Mouse (Mus musculus): Measurements from ENCODE around the gene Pkd2l1.
"Not testable (repeated sequence)": the region's sequence is repeated elsewhere in the genome, so short reads cannot be mapped to it uniquely, and the experiment has no call there.

Pkd2l1 gene

DNA sequence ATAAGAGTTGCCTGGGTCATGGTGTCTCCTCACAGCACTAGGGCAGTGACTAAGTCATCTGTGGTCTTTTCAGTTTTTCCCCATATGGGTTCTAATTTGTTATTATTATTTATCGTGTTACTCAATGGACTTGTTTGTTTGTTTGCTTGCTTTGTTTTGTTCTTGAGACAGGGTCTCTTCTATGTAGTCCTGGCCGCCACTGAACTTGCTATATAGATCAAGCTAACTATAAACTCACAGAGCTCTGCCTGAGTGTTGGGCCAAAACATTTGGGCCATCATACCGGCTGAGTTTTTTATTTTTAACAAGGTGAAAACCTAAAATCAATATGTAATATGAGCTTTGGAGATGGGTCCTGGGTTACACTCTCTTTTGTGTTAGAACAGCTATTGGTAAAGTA lies 32.9 kb downstream of the Pkd2l1 start:
- DNase-seq (ENCODE audit: low read depth in 2 of 2, low spot score in 2 of 2), result no peak

DNA sequence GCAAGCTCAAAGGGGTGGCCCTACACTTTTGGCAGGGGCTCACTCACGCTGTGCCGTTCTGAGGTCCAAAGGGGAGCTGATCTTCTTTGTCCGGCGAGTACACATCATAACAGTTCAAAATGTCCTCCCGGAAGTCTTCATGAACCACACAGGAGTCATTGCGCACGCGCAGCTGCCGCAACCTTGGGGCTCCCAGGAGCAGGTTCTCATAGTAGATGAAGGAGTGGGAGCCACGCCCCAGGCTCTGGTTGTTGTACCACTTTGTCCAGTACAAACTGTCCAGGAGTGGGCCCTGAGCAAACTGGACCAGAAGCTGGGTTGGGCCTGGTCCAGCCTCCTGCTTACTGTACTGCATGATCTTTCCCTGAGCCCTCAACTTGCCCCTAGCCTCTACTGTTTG lies 35.2 kb downstream of the Pkd2l1 start:
- no peak for DNase-seq (ENCODE audit: low read depth in 2 of 2, low spot score in 2 of 2)

DNA sequence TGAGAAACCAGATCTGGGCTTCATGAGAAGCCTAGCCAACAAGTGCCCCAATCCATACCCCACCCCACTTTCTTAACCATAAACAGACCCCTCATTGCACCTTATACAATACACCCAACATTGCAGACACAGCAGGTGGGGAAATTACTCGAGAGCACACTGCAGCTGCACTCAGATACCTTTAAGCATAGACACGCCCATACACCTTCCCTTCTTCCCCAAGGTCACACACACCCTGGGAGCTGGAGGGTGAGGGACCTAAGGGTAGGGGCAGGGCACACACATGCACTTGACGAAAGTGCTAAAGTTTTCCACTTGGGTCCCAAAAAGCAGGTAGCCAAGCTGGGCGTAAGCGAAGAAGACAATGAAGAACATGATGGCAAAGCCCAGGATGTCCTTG lies 38.5 kb downstream of the Pkd2l1 start:
- DNase-seq (ENCODE audit: low read depth in 2 of 2, low spot score in 2 of 2), result no peak

DNA sequence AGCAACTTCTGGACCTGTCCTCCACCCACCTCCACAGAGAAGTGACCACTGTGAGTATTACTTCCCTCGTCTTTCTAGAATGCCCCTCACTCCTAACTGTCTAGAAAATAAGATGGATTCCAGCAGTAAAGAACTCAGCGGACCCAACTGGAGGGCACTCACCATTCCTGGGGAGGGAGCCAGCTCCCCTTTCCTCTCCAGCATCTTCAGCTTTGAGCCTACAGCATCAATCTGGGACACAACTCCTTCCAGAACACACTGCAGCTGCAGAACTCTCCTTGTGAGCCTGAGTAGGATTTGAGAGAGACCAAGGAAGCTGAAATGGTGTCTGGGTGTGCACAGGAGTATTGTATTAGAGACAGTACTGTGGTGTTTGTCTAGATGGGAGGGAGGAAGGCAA lies 43.3 kb downstream of the Pkd2l1 start:
- DNase-seq (ENCODE audit: low read depth in 2 of 2, low spot score in 2 of 2), result no peak

DNA sequence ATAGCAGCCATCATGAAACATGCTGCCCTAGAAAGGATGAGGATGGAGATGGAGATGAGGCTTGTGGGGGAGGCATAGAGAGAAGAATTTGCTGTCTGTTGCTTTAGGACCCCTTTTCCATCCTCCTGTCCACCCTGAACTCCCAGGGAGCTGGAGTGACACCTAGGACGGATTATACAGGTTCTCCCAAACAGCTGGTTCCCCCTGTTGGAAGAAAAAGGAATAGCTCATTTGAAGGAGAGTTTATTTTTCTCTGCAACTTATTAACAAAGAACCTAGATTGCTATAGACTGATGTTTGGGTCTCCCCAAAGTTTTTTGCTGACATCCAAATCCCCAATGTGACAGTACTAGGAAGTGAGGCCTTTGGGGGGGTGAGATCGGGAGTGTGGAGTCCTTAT lies 43.9 kb downstream of the Pkd2l1 start:
- no peak for DNase-seq (ENCODE audit: low read depth in 2 of 2, low spot score in 2 of 2)

DNA sequence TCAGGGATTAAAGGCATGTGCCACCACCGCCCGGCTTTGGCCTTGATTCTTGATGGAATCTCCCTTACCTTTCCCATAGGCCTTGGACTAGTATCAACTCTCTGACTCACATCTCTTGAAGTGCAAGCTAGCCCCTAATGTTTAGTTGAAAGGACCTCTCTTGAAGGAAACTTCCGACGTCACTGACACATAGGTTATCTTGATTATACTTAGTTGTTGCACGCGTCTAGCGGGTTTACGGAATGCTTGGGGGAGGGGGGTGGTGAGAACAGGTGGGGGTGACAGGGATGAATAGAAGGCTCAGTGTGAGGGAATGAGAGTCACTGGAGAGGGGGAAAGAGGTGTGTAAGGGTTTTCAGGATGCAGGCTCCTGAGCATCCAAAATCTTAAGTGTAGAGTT lies 45.3 kb downstream of the Pkd2l1 start:
- DNase-seq (ENCODE audit: low read depth in 2 of 2, low spot score in 2 of 2), result no peak

DNA sequence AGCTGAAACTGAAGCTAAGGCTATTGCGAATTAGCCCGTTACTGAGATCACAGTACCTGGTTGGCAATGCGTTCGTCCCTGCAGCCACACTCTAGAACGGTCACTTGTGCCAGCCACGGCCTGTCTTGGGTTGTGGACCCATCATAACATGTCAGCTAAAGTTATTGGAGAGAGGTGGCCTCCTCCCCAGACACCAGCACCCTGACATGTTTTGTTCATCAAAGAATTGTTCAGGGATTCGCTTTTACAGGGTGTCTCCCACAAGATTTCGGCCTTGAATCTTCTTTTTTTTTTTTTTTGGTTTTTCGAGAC lies 45.7 kb downstream of the Pkd2l1 start:
- no peak for DNase-seq (ENCODE audit: low read depth in 2 of 2, low spot score in 2 of 2)

DNA sequence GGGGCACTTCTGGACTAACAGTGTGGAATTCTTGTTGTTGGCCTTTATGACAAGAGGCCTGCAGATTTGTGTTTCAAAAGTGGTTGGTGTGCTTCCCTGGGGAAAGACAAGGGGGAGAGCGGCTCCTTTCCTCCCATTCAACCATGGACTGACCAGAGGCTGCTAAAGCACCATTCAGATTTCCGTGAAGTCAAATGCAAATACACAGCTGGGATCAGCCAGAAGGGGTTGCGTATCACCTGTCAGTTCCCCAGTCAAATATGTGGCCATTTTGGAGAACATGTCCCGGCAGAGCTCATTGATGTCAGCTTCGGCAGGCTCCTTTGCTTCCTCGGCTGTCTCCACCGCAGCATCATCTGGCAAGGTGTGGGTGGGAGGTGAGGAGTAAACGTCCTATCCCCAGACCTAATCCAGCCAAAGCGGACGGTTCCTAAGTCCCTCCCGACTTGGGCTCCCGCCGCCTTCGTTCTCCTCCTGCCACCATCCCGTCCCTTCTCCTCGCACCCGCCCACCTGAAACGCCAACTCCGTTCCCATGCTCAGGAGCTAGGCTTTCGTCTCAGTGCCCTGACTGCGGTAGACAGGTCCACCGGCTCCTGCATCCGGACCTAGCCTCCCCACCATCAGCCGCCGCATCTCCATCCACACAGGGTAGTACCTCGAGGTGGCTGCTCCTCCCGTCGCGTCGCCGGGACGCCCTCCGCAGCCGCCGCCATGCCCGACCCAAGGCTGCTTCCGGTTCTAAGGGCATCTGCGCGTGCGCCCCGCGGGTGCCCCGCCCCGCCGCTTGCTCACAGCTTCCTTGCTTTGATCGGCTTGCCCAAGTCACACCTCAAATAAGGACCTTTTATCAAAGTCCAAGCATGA lies 46.3 kb downstream of the Pkd2l1 start, which contains the start of gene Bloc1s2:
TSS of gene Bloc1s2 (minus strand) at position 745 of the 866 bp plus-strand sequence.
- DNase-seq (ENCODE audit: low read depth in 2 of 2, low spot score in 2 of 2), result peak; percentile 86 to 93

DNA sequence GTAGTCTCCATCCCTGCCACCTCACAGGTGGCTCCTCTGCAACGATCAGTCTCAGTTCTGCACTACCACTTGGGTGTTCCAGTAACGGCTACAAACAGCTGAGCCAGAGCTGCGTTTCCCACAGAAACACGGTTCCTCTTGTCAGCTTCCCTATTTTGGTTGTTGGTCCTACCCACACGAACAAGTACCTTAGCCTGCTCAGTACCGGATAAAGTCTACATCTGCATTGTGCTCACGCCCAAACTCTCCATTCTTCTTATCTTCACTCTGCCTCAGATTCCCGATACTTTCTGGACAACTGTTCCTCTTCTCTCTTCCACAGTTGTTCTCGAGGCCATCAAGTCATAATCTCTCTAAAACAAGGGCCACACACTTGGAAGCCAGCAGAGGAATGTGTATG lies 47.9 kb downstream of the Pkd2l1 start:
- no peak for DNase-seq (ENCODE audit: low read depth in 2 of 2, low spot score in 2 of 2)

DNA sequence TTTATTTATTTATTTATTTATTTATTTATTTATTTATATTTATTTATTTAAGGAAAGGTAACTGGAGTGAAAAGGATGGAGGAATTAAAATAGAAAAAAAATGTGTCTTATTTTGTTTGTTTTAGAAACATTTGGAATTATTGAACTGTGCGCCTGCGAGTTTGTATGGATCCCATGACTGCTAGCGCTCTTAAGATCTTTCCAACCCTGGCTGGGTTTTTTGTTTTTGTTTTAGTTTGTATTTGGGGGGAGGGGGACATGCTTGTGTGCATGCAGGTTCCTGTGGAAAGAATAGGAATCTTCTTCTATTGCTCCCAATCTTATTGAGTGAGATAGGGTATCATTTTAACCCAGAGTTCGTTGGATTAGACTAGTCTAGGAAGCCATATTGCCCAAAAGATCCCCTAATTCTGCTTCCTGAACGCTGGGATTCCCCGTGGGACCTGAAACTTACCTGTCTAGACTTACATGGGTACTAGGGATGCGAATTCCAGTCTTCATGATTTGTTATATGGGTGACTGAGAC lies 56.2 kb downstream of the Pkd2l1 start:
- no peak for DNase-seq (ENCODE audit: low read depth in 2 of 2, low spot score in 2 of 2)

DNA sequence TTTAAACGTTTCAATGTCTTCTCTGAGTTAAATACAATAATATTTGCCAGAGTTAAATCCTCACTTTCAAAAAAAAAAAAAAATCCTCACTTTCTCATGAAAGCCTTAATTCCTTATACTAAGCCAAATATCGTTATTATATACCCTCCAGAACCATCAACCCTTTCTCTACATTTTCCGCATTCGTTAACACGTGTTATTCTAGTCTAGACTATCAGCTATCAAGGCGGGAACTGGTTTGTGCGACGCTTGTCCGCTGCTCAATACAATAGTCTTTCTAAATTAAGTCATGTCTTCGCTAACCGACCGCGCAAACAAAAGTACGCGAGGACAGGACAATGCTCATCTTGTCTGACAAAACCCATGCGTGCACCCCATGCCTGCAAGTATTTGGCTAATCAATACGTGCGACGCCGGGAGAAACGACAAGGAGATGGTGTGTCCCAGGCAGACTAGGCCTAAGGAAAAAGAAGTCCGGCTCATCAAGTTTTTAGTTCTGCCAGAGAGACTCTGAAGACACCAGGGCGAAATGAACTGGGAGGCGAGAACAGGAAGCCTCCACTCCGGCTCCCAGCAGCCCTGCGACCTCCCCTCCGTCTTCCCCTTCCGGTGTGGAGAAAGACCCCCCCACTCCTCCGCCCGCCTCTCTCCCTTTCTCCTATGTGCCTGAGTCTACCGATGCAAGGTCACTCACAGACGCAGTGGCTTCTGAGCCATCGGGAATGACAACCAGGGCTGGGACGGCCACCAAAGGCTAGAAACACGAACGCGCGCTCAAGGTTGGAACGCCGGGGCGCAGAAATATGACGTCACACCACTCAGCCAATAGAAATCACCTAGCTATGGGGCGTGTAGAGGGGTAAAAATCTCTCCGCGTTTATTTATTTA lies 56.9 kb downstream of the Pkd2l1 start, which contains the start of gene Cwf19l1:
TSS of gene Cwf19l1 (minus strand) at position 805 of the 888 bp plus-strand sequence.
- peak; percentile 72 to 78 for DNase-seq (ENCODE audit: low read depth in 2 of 2, low spot score in 2 of 2)

DNA sequence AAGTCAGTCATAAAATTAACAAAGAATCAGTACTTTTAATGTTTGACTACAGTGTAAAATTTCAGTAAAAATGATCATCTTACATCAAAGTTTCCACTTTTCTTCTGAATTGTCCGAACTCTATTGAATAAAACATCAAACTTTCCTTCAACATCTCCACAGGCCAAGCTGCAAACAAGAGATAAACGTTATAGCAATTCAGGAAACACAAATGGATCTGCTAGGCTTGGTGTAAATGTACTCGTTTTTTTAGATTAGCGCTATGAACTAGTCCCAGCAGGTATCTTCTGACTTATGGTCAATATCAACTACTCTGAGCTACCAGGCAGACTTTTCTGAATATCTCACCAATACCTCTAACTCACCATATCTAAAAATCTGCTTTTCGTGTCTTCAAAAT lies 59.3 kb downstream of the Pkd2l1 start:
- no peak for DNase-seq (ENCODE audit: low read depth in 2 of 2, low spot score in 2 of 2)

DNA sequence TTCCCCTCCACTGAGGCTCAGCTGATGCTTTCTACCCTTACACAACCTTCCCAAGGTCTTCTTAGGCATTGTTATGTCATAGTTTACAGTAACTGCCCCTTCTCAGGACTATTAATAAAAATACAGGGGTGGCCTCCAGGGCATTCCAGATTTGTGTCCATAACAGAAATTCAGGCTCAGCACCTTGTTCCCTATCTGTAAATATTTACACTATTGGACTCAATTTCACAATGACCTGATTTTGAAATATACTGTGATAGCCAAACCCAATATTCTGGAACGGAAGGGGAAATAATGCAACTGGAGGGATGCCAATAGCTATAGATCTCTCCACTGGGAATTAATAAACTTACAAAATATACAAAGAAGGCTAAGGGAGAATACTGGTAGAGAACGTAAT lies 63.7 kb downstream of the Pkd2l1 start:
- no peak for DNase-seq (ENCODE audit: low read depth in 2 of 2, low spot score in 2 of 2)

DNA sequence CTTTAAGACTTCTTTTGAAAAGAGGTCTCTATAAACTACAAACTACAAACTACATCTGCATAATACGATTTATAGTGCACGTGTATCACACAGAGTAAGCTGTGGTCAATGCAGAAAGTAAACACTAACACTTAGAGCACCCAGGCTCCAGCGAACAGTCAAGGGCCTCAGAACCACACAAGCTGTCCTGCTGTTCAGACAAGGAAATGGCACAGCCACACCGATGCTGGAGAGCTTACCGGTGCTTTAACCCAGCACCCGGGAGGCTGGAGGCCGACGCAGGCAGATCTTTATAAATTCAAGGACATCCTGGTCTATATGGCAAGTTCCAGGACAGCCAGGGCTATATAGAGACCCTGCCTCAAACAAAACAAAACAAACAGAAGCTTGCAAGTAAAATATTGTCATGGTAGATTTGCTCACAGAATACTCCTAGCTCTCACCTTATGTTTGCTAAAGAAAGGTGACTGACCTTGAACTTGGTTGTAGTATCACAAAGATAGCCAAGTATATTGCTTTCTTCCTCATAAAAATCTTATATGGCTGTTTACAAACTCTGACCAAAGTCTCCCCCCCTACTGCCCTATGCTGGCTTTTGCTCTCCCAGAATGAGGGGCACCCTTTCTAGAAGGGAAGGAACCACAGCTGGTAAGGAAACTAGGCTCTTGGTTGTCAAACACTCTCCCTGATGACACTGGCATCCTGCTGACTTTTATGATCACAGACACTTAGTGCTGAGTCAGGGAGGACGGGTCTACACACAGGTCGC lies 64.3 kb downstream of the Pkd2l1 start:
- DNase-seq (ENCODE audit: low read depth in 2 of 2, low spot score in 2 of 2), result no peak

DNA sequence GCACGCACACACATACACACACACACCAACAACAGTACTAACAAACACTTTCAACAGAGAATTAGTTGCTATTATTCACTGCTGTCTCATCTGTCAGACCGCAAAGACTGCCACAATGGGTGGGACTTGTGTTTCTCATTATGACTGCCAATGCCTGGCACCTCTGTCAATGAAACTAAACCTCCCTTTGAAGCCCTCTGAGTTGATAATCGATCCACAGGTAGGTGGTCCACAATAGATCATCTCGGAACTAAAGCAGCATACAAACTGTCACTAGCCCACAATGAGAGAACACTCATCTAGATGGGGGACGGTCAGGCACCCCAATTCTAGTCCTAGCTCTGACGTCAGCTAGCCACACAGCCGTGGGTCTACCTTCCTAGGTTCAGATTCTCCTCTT lies 71.1 kb downstream of the Pkd2l1 start:
- DNase-seq (ENCODE audit: low read depth in 2 of 2, low spot score in 2 of 2), result no peak

DNA sequence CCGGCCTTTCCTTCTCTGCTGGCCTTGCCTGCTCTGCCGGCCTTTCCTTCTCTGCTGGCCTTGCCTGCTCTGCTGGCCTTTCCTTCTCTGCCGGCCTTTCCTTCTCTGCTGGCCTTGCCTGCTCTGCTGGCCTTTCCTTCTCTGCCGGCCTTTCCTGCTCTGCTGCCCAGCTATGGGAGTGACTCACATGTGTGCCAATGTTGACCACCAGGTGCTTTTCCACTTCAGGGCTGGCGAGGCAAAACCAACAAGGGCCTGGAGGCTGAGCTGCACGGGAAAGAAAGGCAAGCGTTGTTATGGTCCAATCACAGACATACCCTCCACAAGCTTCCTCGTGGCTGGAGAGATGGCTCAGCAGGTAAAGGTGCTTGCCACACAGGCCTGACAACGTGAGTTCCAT lies 71.6 kb downstream of the Pkd2l1 start:
- not testable (repeated sequence) for DNase-seq (ENCODE audit: low read depth in 2 of 2, low spot score in 2 of 2)

DNA sequence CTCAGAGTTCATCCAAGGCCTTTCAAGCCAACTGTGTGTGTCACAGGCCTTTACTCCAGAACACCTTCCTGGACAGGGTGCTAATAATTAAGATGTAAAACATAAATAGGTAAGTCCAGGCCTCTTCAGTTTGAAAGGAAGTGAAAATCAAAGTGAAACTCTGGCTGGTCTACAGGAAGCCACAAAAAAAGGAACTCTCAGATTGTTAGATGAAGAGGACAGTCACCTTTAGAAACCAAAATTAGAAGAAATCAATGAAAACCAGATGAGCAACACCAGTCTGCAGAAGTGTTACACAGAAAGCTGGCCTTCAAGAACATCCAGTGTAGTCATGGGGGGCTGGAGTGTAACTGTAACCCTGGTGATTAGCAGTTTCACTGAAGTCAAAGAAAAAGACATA lies 74.4 kb downstream of the Pkd2l1 start:
- DNase-seq (ENCODE audit: low read depth in 2 of 2, low spot score in 2 of 2), result no peak

DNA sequence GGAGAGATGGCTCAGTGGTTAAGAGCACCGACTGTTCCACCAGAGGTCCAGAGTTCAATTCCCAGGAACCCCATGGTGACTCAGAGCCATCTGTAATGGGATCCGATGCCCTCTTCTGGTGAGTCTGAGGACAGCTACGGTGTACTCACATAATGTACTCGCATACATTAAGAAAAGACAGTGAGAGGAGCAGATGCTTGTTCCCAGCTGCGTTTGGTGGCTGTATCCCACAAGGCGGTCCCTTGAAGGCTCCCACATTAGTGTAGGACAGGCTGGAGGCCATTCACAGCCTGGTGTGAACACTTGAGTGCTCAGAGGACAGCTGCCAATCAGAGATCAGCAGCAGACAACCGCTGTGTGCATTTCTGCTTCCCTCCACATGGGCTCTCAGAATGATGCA lies 80.5 kb downstream of the Pkd2l1 start:
- DNase-seq (ENCODE audit: low read depth in 2 of 2, low spot score in 2 of 2), result no peak

DNA sequence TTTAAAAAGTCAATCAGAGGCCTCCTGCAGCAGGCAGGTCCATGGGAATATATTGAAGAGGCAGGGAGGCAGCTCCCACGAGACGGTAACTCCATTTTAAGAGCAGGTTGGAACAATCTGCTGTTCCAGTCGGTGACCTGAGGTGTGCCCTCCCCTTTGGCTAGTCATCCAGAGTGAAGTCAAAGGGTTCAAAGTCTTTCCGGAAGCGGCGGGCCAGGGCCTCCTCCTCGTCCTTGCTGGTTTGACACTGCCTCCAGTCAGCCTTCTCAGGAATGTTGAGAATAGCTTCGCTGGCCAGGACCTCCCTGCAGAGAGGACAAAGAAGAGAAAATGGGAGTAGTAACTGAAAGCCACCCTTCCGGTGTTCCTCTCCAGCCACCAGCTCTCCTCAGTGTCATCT lies 81.9 kb downstream of the Pkd2l1 start:
- no peak for DNase-seq (ENCODE audit: low read depth in 2 of 2, low spot score in 2 of 2)

DNA sequence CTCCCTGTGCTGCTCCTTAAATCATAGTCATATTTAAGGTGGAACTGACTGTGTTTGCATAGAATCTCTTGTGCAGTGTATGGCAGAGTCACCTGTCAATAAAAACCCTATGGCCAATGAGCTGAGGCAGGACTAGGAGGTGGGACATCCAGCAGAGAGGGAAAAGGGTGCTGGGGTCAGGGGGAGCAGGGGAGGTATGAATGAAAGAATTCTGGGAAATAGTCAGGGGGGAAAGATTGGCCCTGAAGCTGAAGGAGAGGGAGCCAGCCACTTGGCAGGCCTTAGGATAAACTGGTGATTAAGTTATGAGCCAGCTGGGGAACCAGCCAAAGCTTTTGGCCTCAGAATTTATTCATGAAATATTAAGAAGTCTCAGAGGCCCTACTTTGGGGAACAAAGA lies 83.2 kb downstream of the Pkd2l1 start:
- DNase-seq (ENCODE audit: low read depth in 2 of 2, low spot score in 2 of 2), result no peak

All from CD8-positive naive resting alpha-beta T cell, adult 2 months (primary cell).